Mouse (Mus musculus): Measurements from ENCODE around the gene Nudt3. TPM values are rescaled to one million over a fixed set of nuclear protein-coding genes. Genes with fewer than 3 reads are reported as not detected.

Gene Nudt3
- polyA plus RNA-seq, 1 experiment from 2014 or later = 33.3 TPM

GRCm38 (mm10) chr17:27653253-27653959 is 30.1 kb upstream of the Nudt3 start:
- peaks cover 38% of the 10 kb centered on the region for H3K27me3 ChIP-seq (replicated peaks; ENCODE audit: control insufficient read depth, insufficient read depth, low read length)
- no peak overlapping the region for H3K9ac ChIP-seq (ENCODE audit: low read length)
- no peak overlapping the region for H3K4me2 ChIP-seq (ENCODE audit: low read length)
- no peak overlapping the region for H3K4me3 ChIP-seq (ENCODE audit: low read depth, low read length)
- 47% methylated on average over 10 of the region's 10 CpGs for WGBS
- ATAC-seq (replicated peaks; ENCODE audit: low FRiP score, low TSS enrichment, low read depth) (no peak), DNase-seq (ENCODE audit: low spot score) (no peak)
- peaks cover 6% of the 10 kb centered on the region; the same call in 1 of the 2 replicates for H3K4me1 ChIP-seq (replicated peaks; ENCODE audit: control insufficient read depth, insufficient read depth, low read length)
- no peak overlapping the region for H3K27ac ChIP-seq (ENCODE audit: low read depth)
- H3K36me3 ChIP-seq (ENCODE audit: control insufficient read depth, insufficient read depth, low read length) = no peaks in the 10 kb centered on the region
- no peaks in the 10 kb centered on the region for H3K9me3 ChIP-seq (ENCODE audit: control insufficient read depth, low read length)

GRCm38 (mm10) chr17:27652046-27652790 is 28.9 kb upstream of the Nudt3 start:
- DNase-seq (ENCODE audit: low spot score) = no peak
- 85% methylated on average over 23 of the region's 23 CpGs for WGBS
- no peak for ATAC-seq (replicated peaks; ENCODE audit: low FRiP score, low TSS enrichment, low read depth)

GRCm38 (mm10) chr17:27650586-27650985 is 27.3 kb upstream of the Nudt3 start:
- Histone ChIP-seq H3K27ac (ENCODE audit: low read depth) (no peak overlapping the region), H3K4me2 (ENCODE audit: low read length) (no peak overlapping the region), H3K9ac (ENCODE audit: low read length) (no peak overlapping the region), H3K4me1 (replicated peaks; ENCODE audit: control insufficient read depth, insufficient read depth, low read length) (0 out of 2 replicates have a peak, but pooled peaks cover under 1% of the 10 kb centered on the region), H3K36me3 (ENCODE audit: control insufficient read depth, insufficient read depth, low read length) (no peaks in the 10 kb centered on the region), H3K27me3 (replicated peaks; ENCODE audit: control insufficient read depth, insufficient read depth, low read length) (peaks cover 22% of the 10 kb centered on the region), H3K4me3 (ENCODE audit: low read depth, low read length) (no peak overlapping the region), H3K9me3 (ENCODE audit: control insufficient read depth, low read length) (no peaks in the 10 kb centered on the region)
- WGBS = 70% methylated on average over 13 of the region's 13 CpGs
- DNase-seq (ENCODE audit: low spot score) (no peak), ATAC-seq (replicated peaks; ENCODE audit: low FRiP score, low TSS enrichment, low read depth) (no peak)

More at GRCm38 (mm10) chr17:27652046-27652790, 28.9 kb upstream of the Nudt3 start:
- no peak overlapping the region for H3K4me2 ChIP-seq (ENCODE audit: low read length)
- H3K27me3 ChIP-seq (replicated peaks; ENCODE audit: control insufficient read depth, insufficient read depth, low read length) = peaks cover 38% of the 10 kb centered on the region
- H3K4me3 ChIP-seq (ENCODE audit: low read depth, low read length) = no peak overlapping the region
- peaks cover 6% of the 10 kb centered on the region; the same call in 1 of the 2 replicates for H3K4me1 ChIP-seq (replicated peaks; ENCODE audit: control insufficient read depth, insufficient read depth, low read length)
- no peaks in the 10 kb centered on the region for H3K9me3 ChIP-seq (ENCODE audit: control insufficient read depth, low read length)
- H3K36me3 ChIP-seq (ENCODE audit: control insufficient read depth, insufficient read depth, low read length) = no peaks in the 10 kb centered on the region
- no peak overlapping the region for H3K27ac ChIP-seq (ENCODE audit: low read depth)
- no peak overlapping the region for H3K9ac ChIP-seq (ENCODE audit: low read length)

- Histone ChIP-seq H3K27me3 (replicated peaks; ENCODE audit: control insufficient read depth, insufficient read depth, low read length) (peaks cover 18% of the 10 kb centered on the region), H3K9ac (ENCODE audit: low read length) (no peak overlapping the region), H3K4me1 (replicated peaks; ENCODE audit: control insufficient read depth, insufficient read depth, low read length) (no peaks in the 10 kb centered on the region), H3K4me2 (ENCODE audit: low read length) (no peak overlapping the region), H3K9me3 (ENCODE audit: control insufficient read depth, low read length) (no peaks in the 10 kb centered on the region), H3K27ac (ENCODE audit: low read depth) (no peak overlapping the region), H3K4me3 (ENCODE audit: low read depth, low read length) (no peak overlapping the region), H3K36me3 (ENCODE audit: control insufficient read depth, insufficient read depth, low read length) (no peaks in the 10 kb centered on the region)
- WGBS = 11% methylated on average over 12 of the region's 12 CpGs
- 0 out of 2 replicates have a peak, but pooled peaks have one; percentile 44 for ATAC-seq (replicated peaks; ENCODE audit: low FRiP score, low TSS enrichment, low read depth)
- DNase-seq (ENCODE audit: low spot score) = no peak
Measured at GRCm38 (mm10) chr17:27650160-27650559, 26.9 kb upstream of the Nudt3 start.

- Histone ChIP-seq H3K4me3 (ENCODE audit: low read depth, low read length) (no peak overlapping the region), H3K9me3 (ENCODE audit: control insufficient read depth, low read length) (no peaks in the 10 kb centered on the region), H3K27ac (ENCODE audit: low read depth) (no peak overlapping the region), H3K36me3 (ENCODE audit: control insufficient read depth, insufficient read depth, low read length) (no peaks in the 10 kb centered on the region), H3K27me3 (replicated peaks; ENCODE audit: control insufficient read depth, insufficient read depth, low read length) (no peaks in the 10 kb centered on the region), H3K9ac (ENCODE audit: low read length) (no peak overlapping the region), H3K4me2 (ENCODE audit: low read length) (no peak overlapping the region), H3K4me1 (replicated peaks; ENCODE audit: control insufficient read depth, insufficient read depth, low read length) (peaks cover 11% of the 10 kb centered on the region)
- ATAC-seq (replicated peaks; ENCODE audit: low FRiP score, low TSS enrichment, low read depth) (no peak), DNase-seq (ENCODE audit: low spot score) (no peak)
- WGBS = 50% methylated on average over 7 of the region's 7 CpGs
Measured at GRCm38 (mm10) chr17:27645807-27646206, 22.5 kb upstream of the Nudt3 start.

- H3K4me3 ChIP-seq (ENCODE audit: low read depth, low read length) = no peak overlapping the region
- 56% methylated on average over 2 of the region's 2 CpGs for WGBS
- H3K4me1 ChIP-seq (replicated peaks; ENCODE audit: control insufficient read depth, insufficient read depth, low read length) = peaks cover 11% of the 10 kb centered on the region
- H3K4me2 ChIP-seq (ENCODE audit: low read length) = no peak overlapping the region
- no peak overlapping the region for H3K27ac ChIP-seq (ENCODE audit: low read depth)
- no peak overlapping the region for H3K9ac ChIP-seq (ENCODE audit: low read length)
- H3K9me3 ChIP-seq (ENCODE audit: control insufficient read depth, low read length) = no peaks in the 10 kb centered on the region
- ATAC-seq (replicated peaks; ENCODE audit: low FRiP score, low TSS enrichment, low read depth) = no peak
- no peaks in the 10 kb centered on the region for H3K27me3 ChIP-seq (replicated peaks; ENCODE audit: control insufficient read depth, insufficient read depth, low read length)
- no peak for DNase-seq (ENCODE audit: low spot score)
- H3K36me3 ChIP-seq (ENCODE audit: control insufficient read depth, insufficient read depth, low read length) = no peaks in the 10 kb centered on the region
Measured at GRCm38 (mm10) chr17:27644572-27644971, 21.3 kb upstream of the Nudt3 start.

- no peak overlapping the region for H3K9ac ChIP-seq (ENCODE audit: low read length)
- no peaks in the 10 kb centered on the region for H3K36me3 ChIP-seq (ENCODE audit: control insufficient read depth, insufficient read depth, low read length)
- H3K4me3 ChIP-seq (ENCODE audit: low read depth, low read length) = no peak overlapping the region
- DNase-seq (ENCODE audit: low spot score) = no peak
- no peak for ATAC-seq (replicated peaks; ENCODE audit: low FRiP score, low TSS enrichment, low read depth)
- no peak overlapping the region for H3K27ac ChIP-seq (ENCODE audit: low read depth)
- H3K4me1 ChIP-seq (replicated peaks; ENCODE audit: control insufficient read depth, insufficient read depth, low read length) = peaks cover 11% of the 10 kb centered on the region
- no peak overlapping the region for H3K4me2 ChIP-seq (ENCODE audit: low read length)
- 76% methylated on average over 9 of the region's 9 CpGs for WGBS
- no peaks in the 10 kb centered on the region for H3K27me3 ChIP-seq (replicated peaks; ENCODE audit: control insufficient read depth, insufficient read depth, low read length)
- H3K9me3 ChIP-seq (ENCODE audit: control insufficient read depth, low read length) = no peaks in the 10 kb centered on the region
Measured at GRCm38 (mm10) chr17:27643756-27644155, 20.5 kb upstream of the Nudt3 start.

- 23% methylated on average over 6 of the region's 6 CpGs for WGBS
- ATAC-seq (replicated peaks; ENCODE audit: low FRiP score, low TSS enrichment, low read depth) = peak; percentile 37; the same call in 1 of the 2 replicates
- H3K36me3 ChIP-seq (ENCODE audit: control insufficient read depth, insufficient read depth, low read length) = no peaks in the 10 kb centered on the region
- DNase-seq (ENCODE audit: low spot score) = no peak
- H3K4me3 ChIP-seq (ENCODE audit: low read depth, low read length) = no peak overlapping the region
- peak overlapping the region; percentile 24; the same call in 1 of the 2 replicates for H3K4me2 ChIP-seq (ENCODE audit: low read length)
- no peaks in the 10 kb centered on the region for H3K27me3 ChIP-seq (replicated peaks; ENCODE audit: control insufficient read depth, insufficient read depth, low read length)
- peaks cover 11% of the 10 kb centered on the region for H3K4me1 ChIP-seq (replicated peaks; ENCODE audit: control insufficient read depth, insufficient read depth, low read length)
- no peak overlapping the region for H3K9ac ChIP-seq (ENCODE audit: low read length)
- peak overlapping the region; percentile 47 for H3K27ac ChIP-seq (ENCODE audit: low read depth)
- no peaks in the 10 kb centered on the region for H3K9me3 ChIP-seq (ENCODE audit: control insufficient read depth, low read length)
Measured at GRCm38 (mm10) chr17:27643101-27643500, 19.8 kb upstream of the Nudt3 start.

Data from intestine, embryonic 14.5 days (tissue).